Mouse (Mus musculus): ENCODE measurements at regions not wholly inside any gene's neighbourhood (a gene's known extent, or its start where the extent isn't known, plus 50 kb on each side); places are given as distances from the start of the nearest gene placed in this dataset.
A peak's percentile ranks its signal among the peaks of the same experiment; 100 is the strongest.

DNA sequence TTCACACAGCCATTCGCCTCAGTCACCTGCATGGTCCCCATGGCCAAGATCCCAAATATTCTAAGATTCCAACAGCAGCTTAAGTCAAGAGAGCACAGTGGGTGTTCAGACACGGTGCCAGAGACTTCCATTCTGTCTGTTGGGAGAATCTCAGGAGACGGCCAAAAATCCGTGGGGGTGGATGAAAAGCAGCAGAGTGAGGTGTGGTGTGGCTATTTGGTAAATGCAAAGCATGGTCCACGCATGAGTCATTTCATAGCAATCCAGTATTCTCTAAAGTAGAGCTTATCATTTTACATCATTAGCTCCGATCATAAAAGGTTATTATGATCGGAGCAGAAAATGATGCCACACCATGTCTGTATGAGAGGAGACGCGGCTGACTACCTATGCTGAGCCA, 161.1 kb downstream of the Efnb2 start:
- WGBS: 92% methylated on average over 9 of the region's 9 CpGs
- 0 out of 2 replicates have a peak, but pooled peaks cover 2% of the 10 kb centered on the region for H3K4me1 ChIP-seq
- H3K27me3 ChIP-seq (replicated peaks): 0 out of 2 replicates have a peak, but pooled peaks cover 5% of the 10 kb centered on the region
- H3K9ac ChIP-seq: no peak overlapping the region
- ATAC-seq (replicated peaks): no peak
- no peak overlapping the region for H3K27ac ChIP-seq
- H3K36me3 ChIP-seq (replicated peaks): no peaks in the 10 kb centered on the region
- H3K4me2 ChIP-seq: no peak overlapping the region
- H3K4me3 ChIP-seq: no peak overlapping the region
- no peaks in the 10 kb centered on the region for H3K9me3 ChIP-seq

DNA sequence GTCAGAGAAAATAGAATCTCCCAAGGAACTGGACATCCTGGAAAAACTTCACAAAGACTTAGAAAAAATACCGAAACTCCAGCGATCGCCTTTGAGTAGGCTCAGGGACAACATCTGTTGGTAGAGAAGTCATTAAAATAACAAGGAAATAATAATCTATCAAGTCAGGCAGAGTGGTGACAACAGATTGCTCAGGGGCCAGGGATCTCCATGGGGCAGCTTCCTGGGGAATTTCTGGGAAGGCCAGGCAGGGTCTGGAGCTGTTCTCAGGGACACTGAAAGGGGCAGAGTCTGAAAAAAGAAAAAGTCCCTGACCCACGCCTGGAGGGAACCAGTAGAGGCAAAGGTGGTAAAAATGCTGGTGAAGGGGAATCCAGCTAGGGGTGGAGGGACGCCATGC, 162.3 kb downstream of the Efnb2 start:
- no peak overlapping the region for H3K4me2 ChIP-seq
- no peaks in the 10 kb centered on the region for H3K9me3 ChIP-seq
- H3K9ac ChIP-seq: no peak overlapping the region
- ATAC-seq (replicated peaks): no peak
- H3K27me3 ChIP-seq (replicated peaks): 0 out of 2 replicates have a peak, but pooled peaks cover 5% of the 10 kb centered on the region
- H3K4me3 ChIP-seq: no peak overlapping the region
- WGBS: 59% methylated on average over 5 of the region's 5 CpGs
- no peak overlapping the region for H3K27ac ChIP-seq
- 0 out of 2 replicates have a peak, but pooled peaks cover 2% of the 10 kb centered on the region for H3K4me1 ChIP-seq
- no peaks in the 10 kb centered on the region for H3K36me3 ChIP-seq (replicated peaks)

DNA sequence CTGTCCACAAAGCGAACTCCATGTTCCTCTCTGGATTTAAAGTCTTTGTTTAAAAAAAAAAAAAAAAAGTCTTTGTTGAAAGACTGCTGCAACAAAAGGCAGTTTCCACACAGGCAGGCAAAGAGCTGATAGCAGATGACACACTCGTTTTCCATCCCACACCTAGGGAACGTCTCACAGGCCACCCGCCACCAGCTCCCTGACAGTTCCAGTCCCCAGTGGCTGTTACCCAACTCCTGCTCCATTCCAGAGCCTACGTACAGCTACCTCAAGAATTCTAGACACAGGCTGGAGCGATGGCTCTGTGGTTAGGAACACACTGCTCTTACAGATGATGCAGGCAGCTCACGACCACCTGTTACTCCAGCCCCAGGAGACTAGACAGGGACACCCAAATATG, 165.6 kb downstream of the Efnb2 start:
- WGBS: 62% methylated on average over 7 of the region's 7 CpGs
- Histone ChIP-seq H3K9ac (no peak overlapping the region), H3K27me3 (replicated peaks) (peaks cover 12% of the 10 kb centered on the region), H3K36me3 (replicated peaks) (no peaks in the 10 kb centered on the region), H3K4me3 (no peak overlapping the region), H3K4me2 (no peak overlapping the region), H3K27ac (no peak overlapping the region), H3K4me1 (peaks cover 1% of the 10 kb centered on the region; the same call in 1 of the 2 replicates), H3K9me3 (no peaks in the 10 kb centered on the region)
- ATAC-seq (replicated peaks): no peak

DNA sequence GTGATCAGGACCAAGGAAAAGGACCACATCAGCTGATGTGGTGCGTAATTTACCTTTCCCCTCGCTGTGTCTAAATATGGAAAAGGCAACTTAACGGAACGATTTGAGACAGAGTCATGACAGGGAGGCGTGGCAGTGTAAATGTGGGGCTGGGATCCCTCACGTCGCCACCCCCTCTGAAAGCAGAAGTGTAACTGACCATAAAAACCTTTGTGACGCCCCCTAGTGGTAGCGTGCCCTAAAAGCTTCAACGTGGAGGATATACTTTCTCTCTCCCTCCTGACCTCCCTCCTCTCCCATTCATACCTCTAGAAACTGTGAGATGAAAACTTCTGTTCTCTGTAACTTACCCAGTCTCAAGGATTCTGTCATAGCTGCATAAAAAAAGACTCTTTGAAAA, 166.8 kb downstream of the Efnb2 start:
- WGBS: 90% methylated on average over 10 of the region's 10 CpGs
- ATAC-seq (replicated peaks): no peak
- Histone ChIP-seq H3K9ac (no peak overlapping the region), H3K27ac (no peak overlapping the region), H3K4me1 (peaks cover 13% of the 10 kb centered on the region), H3K27me3 (replicated peaks) (peaks cover 9% of the 10 kb centered on the region), H3K36me3 (replicated peaks) (no peaks in the 10 kb centered on the region), H3K4me3 (no peak overlapping the region), H3K4me2 (no peak overlapping the region), H3K9me3 (no peaks in the 10 kb centered on the region)

DNA sequence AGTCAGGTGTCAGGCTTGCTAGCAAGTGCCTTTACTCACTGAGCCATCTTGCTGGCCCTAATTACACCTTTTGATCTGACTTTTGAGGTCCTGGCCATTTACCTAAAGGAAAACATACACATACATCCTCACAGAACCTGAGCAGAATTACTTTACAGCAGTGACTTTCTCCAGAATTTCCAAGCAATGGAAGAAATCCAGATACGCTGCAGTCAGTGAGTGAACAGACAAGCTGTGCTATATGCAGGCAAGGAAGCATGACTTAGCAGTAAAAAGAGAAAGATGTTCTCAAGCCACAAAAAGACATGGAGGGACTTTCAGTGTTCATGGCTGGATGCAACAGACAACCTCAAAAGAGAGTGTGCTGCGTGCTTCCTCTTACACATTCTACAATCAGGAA, 169.1 kb downstream of the Efnb2 start:
- Histone ChIP-seq H3K4me1 (peaks cover 30% of the 10 kb centered on the region), H3K27me3 (replicated peaks) (peaks cover 7% of the 10 kb centered on the region), H3K4me3 (no peak overlapping the region), H3K36me3 (replicated peaks) (no peaks in the 10 kb centered on the region), H3K9ac (no peak overlapping the region), H3K4me2 (no peak overlapping the region), H3K9me3 (no peaks in the 10 kb centered on the region), H3K27ac (no peak overlapping the region)
- ATAC-seq (replicated peaks): no peak
- 84% methylated on average over 2 of the region's 2 CpGs for WGBS

DNA sequence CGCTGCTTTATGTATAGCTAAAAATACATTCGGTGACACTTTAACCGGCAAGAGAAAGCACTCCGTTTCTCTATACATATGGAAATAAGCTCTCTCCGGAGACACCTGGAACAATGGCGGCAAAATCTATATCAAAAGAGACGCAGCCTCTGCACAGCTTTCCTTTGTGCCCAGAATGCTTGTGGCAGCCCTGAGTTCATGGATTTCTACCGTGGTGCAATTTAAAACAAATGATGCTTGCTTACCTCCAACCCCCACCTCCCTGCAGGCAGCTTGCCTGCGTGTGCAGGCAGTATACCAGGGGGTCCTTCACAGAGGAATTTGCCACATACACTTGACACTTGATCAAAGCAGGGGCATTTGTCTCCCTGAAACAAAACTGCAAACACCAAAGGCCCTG, 171.3 kb downstream of the Efnb2 start:
- peak; percentile 32; the same call in 1 of the 2 replicates for ATAC-seq (replicated peaks)
- Histone ChIP-seq H3K9me3 (no peaks in the 10 kb centered on the region), H3K4me3 (no peak overlapping the region), H3K36me3 (replicated peaks) (no peaks in the 10 kb centered on the region), H3K9ac (peak overlapping the region; percentile 27), H3K27me3 (replicated peaks) (peaks cover 7% of the 10 kb centered on the region), H3K4me1 (peaks cover 30% of the 10 kb centered on the region), H3K27ac (peak overlapping the region; percentile 58), H3K4me2 (peak overlapping the region; percentile 51)
- 3% methylated on average over 9 of the region's 9 CpGs for WGBS

DNA sequence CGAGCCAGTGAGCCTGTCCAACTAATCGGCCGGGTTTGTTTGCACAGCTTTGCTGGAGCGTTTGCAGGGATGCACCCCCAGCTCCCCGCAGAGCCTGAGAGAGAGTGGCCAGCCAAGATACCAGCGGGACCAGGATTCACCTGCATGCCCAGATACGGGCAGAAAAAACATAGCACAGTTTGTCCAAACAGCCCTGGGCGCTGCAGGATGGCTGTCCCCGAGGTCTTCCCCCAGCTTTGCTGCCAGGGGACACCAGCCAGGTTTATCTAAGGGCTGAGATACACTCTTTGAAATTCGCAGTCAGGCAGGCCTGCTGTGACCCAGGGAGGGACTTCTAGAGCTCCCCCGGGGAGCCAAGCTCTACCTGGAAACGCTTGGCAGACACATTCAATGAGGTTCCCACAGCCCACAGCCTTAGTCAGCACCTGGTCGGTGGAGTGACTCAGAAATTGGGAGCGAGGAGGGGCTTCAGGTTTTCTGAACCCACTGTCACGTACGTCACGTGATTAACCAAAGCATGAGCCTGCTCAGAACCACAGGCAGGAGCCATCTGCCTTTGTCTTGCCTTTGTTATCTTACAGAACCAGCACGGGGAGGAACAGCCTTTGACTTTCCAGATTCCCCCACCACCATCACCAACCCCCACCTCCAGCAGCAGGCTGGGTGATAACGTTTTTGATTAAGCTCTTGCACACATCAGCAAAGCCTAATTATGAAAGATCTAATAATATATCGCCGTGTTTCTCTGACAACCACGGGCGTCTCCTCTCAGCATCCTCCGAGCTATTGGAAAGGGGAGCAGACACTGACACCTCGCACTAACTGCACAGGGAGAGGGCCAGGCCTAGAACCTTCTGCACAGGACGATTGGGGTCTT, 172.1 kb downstream of the Efnb2 start:
- peak; percentile 84 for ATAC-seq (replicated peaks)
- H3K9me3 ChIP-seq: no peaks in the 10 kb centered on the region
- peak overlapping the region; percentile 58 for H3K27ac ChIP-seq
- H3K27me3 ChIP-seq (replicated peaks): peaks cover 7% of the 10 kb centered on the region
- WGBS: 6% methylated on average over 26 of the region's 26 CpGs
- no peaks in the 10 kb centered on the region for H3K36me3 ChIP-seq (replicated peaks)
- H3K4me2 ChIP-seq: peak overlapping the region; percentile 51
- peaks cover 34% of the 10 kb centered on the region for H3K4me1 ChIP-seq
- peak overlapping the region; percentile 19; the same call in 1 of the 2 replicates for H3K4me3 ChIP-seq
- H3K9ac ChIP-seq: peak overlapping the region; percentile 27

DNA sequence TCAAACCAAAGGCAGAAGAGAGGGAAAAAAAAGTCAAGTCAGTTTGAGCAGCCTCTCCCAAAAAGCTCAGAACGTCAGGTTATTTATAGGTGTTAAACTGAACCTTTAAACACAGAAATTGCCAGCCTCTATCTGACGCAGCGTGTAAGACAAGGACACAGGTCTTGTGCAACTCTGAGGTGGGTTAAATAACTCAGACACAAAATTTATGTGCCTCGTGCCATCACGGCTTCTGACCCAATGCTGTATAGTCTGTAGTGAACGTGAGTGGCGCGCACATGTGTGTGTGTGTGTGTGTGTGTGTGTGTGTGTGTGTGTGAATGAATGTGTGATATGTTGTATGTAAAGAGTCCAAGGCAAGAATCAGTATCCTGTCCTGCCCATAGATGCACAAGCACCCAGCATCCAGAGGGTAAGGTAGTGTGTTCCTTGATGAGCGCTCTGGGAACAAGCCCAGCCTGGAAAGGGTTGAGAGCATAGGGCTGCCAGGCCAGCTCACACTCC, 172.8 kb downstream of the Efnb2 start:
- Histone ChIP-seq H3K9ac (no peak overlapping the region), H3K36me3 (replicated peaks) (no peaks in the 10 kb centered on the region), H3K4me1 (peaks cover 34% of the 10 kb centered on the region), H3K27ac (peak overlapping the region; percentile 58), H3K27me3 (replicated peaks) (peaks cover 3% of the 10 kb centered on the region), H3K4me2 (peak overlapping the region; percentile 51), H3K4me3 (peak overlapping the region; percentile 19; the same call in 1 of the 2 replicates), H3K9me3 (no peaks in the 10 kb centered on the region)
- ATAC-seq (replicated peaks): no peak
- 24% methylated on average over 9 of the region's 9 CpGs for WGBS

DNA sequence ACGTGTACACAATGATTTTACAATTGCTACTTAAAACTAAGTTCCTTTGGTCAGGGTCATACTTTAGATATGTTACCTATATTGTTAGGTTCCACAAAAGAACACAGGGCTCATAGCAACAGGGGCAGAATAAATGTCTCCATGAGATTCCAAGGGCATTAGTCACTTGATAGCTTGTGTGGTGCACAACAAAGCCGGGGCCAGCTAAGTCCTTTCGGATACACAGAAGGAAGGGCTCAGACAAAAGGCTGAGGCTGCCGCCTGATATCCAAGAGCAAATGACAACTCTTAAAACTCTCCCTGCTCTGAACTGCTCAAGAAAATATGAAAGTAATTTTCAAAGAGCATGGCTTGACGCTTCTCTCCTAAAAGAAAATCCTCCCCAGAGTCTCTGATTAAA, 173.3 kb downstream of the Efnb2 start:
- H3K4me2 ChIP-seq: no peak overlapping the region
- ATAC-seq (replicated peaks): no peak
- no peak overlapping the region for H3K4me3 ChIP-seq
- H3K27ac ChIP-seq: no peak overlapping the region
- H3K27me3 ChIP-seq (replicated peaks): peaks cover 8% of the 10 kb centered on the region
- 13% methylated on average over 5 of the region's 5 CpGs for WGBS
- H3K9me3 ChIP-seq: no peaks in the 10 kb centered on the region
- peaks cover 34% of the 10 kb centered on the region for H3K4me1 ChIP-seq
- H3K9ac ChIP-seq: no peak overlapping the region
- H3K36me3 ChIP-seq (replicated peaks): no peaks in the 10 kb centered on the region

DNA sequence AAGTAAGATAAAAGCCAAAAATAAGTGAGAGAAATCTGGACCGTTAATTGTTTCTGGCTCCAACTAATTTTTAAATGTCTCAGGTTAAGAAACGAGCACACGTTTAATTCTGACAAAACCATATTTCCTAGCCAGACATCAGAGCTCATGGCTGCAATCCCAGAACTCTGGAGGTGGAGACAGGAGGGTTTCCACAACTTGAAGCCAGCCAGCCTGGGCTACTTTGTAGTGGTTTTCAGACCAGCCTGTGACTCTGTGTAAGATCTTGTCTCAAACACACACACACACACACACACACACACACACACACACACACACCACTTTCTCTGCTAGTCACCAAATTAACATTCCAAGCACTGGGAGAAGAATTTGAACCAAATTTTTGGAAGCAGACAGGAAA, 174.2 kb downstream of the Efnb2 start:
- Histone ChIP-seq H3K4me2 (no peak overlapping the region), H3K36me3 (replicated peaks) (no peaks in the 10 kb centered on the region), H3K4me1 (peaks cover 34% of the 10 kb centered on the region), H3K9me3 (no peaks in the 10 kb centered on the region), H3K27ac (no peak overlapping the region), H3K4me3 (no peak overlapping the region), H3K27me3 (replicated peaks) (peaks cover 14% of the 10 kb centered on the region), H3K9ac (no peak overlapping the region)
- WGBS: 69% methylated on average over 3 of the region's 3 CpGs
- ATAC-seq (replicated peaks): no peak

DNA sequence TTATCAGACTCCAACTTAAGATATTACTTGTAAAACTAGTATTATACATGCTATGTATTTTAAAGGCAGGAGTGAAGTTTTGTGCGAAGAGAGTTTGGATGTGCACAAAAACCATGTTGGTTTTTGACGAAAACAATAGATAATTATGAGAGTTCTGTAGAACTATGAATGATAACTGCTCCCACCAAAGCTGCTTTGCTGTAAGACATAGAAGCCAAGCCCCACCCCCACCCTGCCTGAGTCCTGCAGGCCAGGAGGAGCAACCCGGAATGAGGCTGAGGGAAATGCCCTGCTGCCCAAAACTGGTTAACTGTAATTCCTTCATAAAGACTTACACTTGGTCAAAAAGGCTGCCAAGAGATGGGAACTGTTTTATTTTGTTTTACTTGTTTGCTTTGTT, 175.8 kb downstream of the Efnb2 start:
- H3K27ac ChIP-seq: no peak overlapping the region
- no peaks in the 10 kb centered on the region for H3K9me3 ChIP-seq
- 51% methylated on average over 3 of the region's 3 CpGs for WGBS
- no peak overlapping the region for H3K4me2 ChIP-seq
- H3K36me3 ChIP-seq (replicated peaks): no peaks in the 10 kb centered on the region
- no peak overlapping the region for H3K4me3 ChIP-seq
- no peak overlapping the region for H3K9ac ChIP-seq
- H3K27me3 ChIP-seq (replicated peaks): peaks cover 15% of the 10 kb centered on the region
- no peak for ATAC-seq (replicated peaks)
- peaks cover 30% of the 10 kb centered on the region for H3K4me1 ChIP-seq

DNA sequence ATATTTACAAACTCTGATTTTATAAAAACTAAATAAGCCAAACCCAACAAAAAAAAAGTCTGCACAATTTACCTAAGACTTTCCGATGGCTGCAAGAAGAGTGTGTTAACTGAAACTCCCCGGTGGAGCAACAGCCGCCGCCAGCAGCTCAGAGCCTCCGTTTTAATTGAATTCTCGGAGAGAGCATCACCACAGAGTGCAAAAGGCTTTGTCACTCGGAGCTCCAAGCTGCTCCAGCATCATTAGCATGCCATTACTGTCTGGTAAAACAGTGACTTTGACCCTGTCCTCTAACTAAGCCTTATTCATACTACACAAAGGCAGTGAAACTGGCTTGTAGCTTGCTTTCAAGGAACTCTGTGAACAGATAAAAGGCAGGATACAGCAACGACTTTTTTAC, 176.5 kb downstream of the Efnb2 start:
- peak; percentile 44; the same call in 1 of the 2 replicates for ATAC-seq (replicated peaks)
- Histone ChIP-seq H3K36me3 (replicated peaks) (no peaks in the 10 kb centered on the region), H3K9ac (no peak overlapping the region), H3K4me3 (no peak overlapping the region), H3K27ac (no peak overlapping the region), H3K4me2 (no peak overlapping the region), H3K9me3 (no peaks in the 10 kb centered on the region), H3K4me1 (peaks cover 23% of the 10 kb centered on the region), H3K27me3 (replicated peaks) (peaks cover 15% of the 10 kb centered on the region)
- WGBS: 7% methylated on average over 8 of the region's 8 CpGs
